Mouse (Mus musculus): ENCODE results near the gene Gm12394. TPM values are rescaled to one million over a fixed set of nuclear protein-coding genes. Genes with fewer than 3 reads are reported as not detected.
"Not testable (repeated sequence)": the region's sequence is repeated elsewhere in the genome, so short reads cannot be mapped to it uniquely, and the experiment has no call there.

Gene Gm12394
- total RNA-seq, 1 experiment from 2014 or later, result not detected

GRCm38 (mm10) chr4:42868193-42868592, 11.6 kb upstream of the Gm12394 start:
- no peak for ATAC-seq (replicated peaks; ENCODE audit: insufficient number of reproducible peaks, low FRiP score, low TSS enrichment, poor library complexity, severe bottlenecking)

GRCm38 (mm10) chr4:42867390-42867789, 10.8 kb upstream of the Gm12394 start:
- no peak for ATAC-seq (replicated peaks; ENCODE audit: insufficient number of reproducible peaks, low FRiP score, low TSS enrichment, poor library complexity, severe bottlenecking)

- ATAC-seq (replicated peaks; ENCODE audit: insufficient number of reproducible peaks, low FRiP score, low TSS enrichment, poor library complexity, severe bottlenecking), result not testable (repeated sequence)
Measured at GRCm38 (mm10) chr4:42863487-42863886, 6.9 kb upstream of the Gm12394 start.

GRCm38 (mm10) chr4:42860483-42860882, 3.9 kb upstream of the Gm12394 start:
- ATAC-seq (replicated peaks; ENCODE audit: insufficient number of reproducible peaks, low FRiP score, low TSS enrichment, poor library complexity, severe bottlenecking), result not testable (repeated sequence)

GRCm38 (mm10) chr4:42853788-42854187, 2.8 kb downstream of the Gm12394 start, which contains the start of gene Fam205a1:
TSS of gene Fam205a1 (minus strand) at chr4:42853888.
- not testable (repeated sequence) for ATAC-seq (replicated peaks; ENCODE audit: insufficient number of reproducible peaks, low FRiP score, low TSS enrichment, poor library complexity, severe bottlenecking)

- not testable (repeated sequence) for ATAC-seq (replicated peaks; ENCODE audit: insufficient number of reproducible peaks, low FRiP score, low TSS enrichment, poor library complexity, severe bottlenecking)
Measured at GRCm38 (mm10) chr4:42773893-42774292, 82.7 kb downstream of the Gm12394 start, which contains the start of gene Ccl21a. TSS of gene Ccl21a (minus strand) at chr4:42773993.

GRCm38 (mm10) chr4:42756477-42756876, 100.1 kb downstream of the Gm12394 start, which contains the start of gene Ccl19:
TSS of gene Ccl19 (minus strand) at chr4:42756577.
- not testable (repeated sequence) for ATAC-seq (replicated peaks; ENCODE audit: insufficient number of reproducible peaks, low FRiP score, low TSS enrichment, poor library complexity, severe bottlenecking)

- ATAC-seq (replicated peaks; ENCODE audit: insufficient number of reproducible peaks, low FRiP score, low TSS enrichment, poor library complexity, severe bottlenecking), result not testable (repeated sequence)
Measured at GRCm38 (mm10) chr4:42735245-42735644, 121.3 kb downstream of the Gm12394 start, which contains the start of gene 4930578G10Rik. TSS of gene 4930578G10Rik (plus strand) at chr4:42735545.

Other genes with a start within 250 kb of the Gm12394 start
- gene Gm10591, start 244.6 kb downstream of the Gm12394 start, total RNA-seq (2017), result not detected in 3 replicates
- not detected in 3 replicates for gene Gm2564, start 227.1 kb downstream of the Gm12394 start, total RNA-seq (2017)
- gene Ccl27b, start 201.5 kb downstream of the Gm12394 start, total RNA-seq (2017), result not detected in 3 replicates
- gene Il11ra2, start 194.9 kb downstream of the Gm12394 start, total RNA-seq (2017), result not detected in 3 replicates
- not detected in 3 replicates for gene 4930578G10Rik, start 121.2 kb downstream of the Gm12394 start, total RNA-seq (2017)
- not detected in 3 replicates for gene Ccl19, start 100.2 kb downstream of the Gm12394 start, total RNA-seq (2017)
- gene Ccl21a, start 82.8 kb downstream of the Gm12394 start, total RNA-seq (2017), result not detected in 3 replicates
- gene Fam205a1, start 2.9 kb downstream of the Gm12394 start, total RNA-seq (2017), result not detected in 3 replicates
- gene Fam205c, start 17.5 kb upstream of the Gm12394 start, total RNA-seq (2017), result not detected in 3 replicates
- 0.10 TPM in 1 of 3 replicates, not detected in the others for gene Phf24, start 59.9 kb upstream of the Gm12394 start, total RNA-seq (2017)
- 2.5 to 10.0 TPM (median 6.9 TPM) in 3 replicates for gene Dnajb5, start 93.0 kb upstream of the Gm12394 start, total RNA-seq (2017)
- gene 1700022I11Rik, start 112.8 kb upstream of the Gm12394 start, total RNA-seq (2017), result 1.4 TPM in 1 of 3 replicates, not detected in the others
- gene Vcp, start 143.7 kb upstream of the Gm12394 start, total RNA-seq (2017), result 146 to 168 TPM (median 150 TPM) in 3 replicates
- 5.3 to 25.3 TPM (median 11.4 TPM) in 3 replicates for gene Fancg, start 153.7 kb upstream of the Gm12394 start, total RNA-seq (2017)
- 3.6 to 7.5 TPM (median 7.3 TPM) in 3 replicates for gene Pigo, start 169.0 kb upstream of the Gm12394 start, total RNA-seq (2017)
- gene Stoml2, start 174.9 kb upstream of the Gm12394 start, total RNA-seq (2017), result 60.2 to 116 TPM (median 66.7 TPM) in 3 replicates
- 35.6 to 52.9 TPM (median 38.9 TPM) in 3 replicates for gene Fam214b, start 189.4 kb upstream of the Gm12394 start, total RNA-seq (2017)
- gene Unc13b, start 202.2 kb upstream of the Gm12394 start, total RNA-seq (2017), result 0.78 to 3.3 TPM (median 1.7 TPM) in 3 replicates

All from monocyte, adult 5-6 weeks (primary cell).